Mouse (Mus musculus): Measurements from ENCODE around the gene Prss2.
A peak's percentile ranks its signal among the peaks of the same experiment; 100 is the strongest.
"Not testable (repeated sequence)": the region's sequence is repeated elsewhere in the genome, so short reads cannot be mapped to it uniquely, and the experiment has no call there.

The Prss2 gene

DNA sequence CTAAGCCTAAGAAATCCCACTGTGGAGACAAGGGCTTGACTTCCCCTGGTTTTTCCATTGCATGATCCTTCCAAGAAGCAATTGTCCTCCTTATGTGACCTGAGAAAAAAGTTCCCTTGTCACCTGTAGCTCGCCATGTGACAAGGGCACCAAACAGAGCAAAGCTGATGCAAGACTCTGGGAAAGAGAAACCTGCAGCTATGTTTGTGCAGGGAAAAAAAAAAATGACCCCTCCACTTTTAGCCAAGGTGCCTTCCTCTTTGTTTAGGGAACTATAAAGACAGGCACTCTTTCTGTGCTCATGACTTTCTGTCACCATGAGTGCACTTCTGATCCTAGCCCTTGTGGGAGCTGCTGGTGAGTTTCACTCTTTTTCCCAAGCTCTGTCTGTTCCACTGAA lies at the start of gene Prss2:
Gene Prss2, plus strand, starts transcription at position 301 of the 400 bp plus-strand sequence.
- DNase-seq (ENCODE audit: low read depth, low spot score) = no peak

DNA sequence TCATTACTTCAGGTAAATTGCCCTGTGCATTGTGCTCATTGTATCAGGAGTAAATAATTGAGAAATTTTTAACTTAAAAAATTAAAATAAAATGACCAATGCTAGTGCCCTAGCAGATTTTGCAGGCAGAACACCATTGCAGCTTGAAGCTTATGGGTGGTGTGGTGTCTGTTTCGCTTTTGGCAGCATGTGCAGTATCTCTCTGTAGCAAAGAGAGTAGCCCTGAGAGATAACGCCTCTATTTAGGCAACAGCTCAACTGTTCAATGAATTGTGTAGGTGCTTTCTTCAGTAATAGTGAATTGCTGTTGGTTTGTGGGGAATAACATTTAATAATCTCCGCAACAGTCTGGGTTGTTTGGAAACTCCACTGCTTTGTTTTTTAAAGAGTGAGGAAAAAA lies 22.2 kb upstream of the Prss2 start:
- no peak for DNase-seq (ENCODE audit: low read depth, low spot score)

DNA sequence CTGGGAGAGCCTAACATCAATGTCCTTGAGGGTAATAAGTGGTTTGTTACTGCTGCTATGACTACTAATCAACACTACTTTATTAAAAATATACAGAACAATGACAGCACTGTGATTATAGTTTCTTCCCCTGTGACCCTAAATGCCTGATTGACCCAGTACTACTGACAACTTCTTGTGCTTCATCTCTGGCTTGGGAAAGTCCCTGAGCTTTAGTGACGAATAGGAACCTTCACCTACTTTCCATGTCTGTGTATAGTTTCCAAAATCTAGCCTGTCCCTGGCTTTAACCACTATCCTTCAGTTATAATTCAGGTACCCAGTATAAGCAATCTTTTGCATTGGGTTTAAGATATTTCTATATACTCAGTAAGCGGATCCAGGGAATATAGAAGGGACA lies 16.7 kb upstream of the Prss2 start:
- no peak for DNase-seq (ENCODE audit: low read depth, low spot score)

DNA sequence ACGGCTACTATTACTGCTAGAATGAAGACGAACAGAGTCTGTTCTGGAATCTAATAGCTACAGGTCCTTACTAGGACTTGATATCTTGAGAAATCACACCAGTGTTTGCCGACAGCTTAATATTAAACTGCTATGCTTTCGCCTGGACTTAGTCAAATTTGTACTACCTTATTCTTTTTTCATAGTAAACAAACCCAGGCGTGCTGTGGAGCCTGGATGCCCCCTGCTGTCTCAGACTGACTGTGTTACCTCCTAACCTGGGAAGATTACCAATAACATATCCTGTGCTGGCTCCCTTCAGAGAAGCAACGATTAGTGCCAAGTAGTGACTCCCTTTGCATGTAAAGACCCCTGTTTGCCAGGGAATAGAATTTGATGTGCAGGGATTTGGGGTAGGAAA lies 16.3 kb upstream of the Prss2 start:
- DNase-seq (ENCODE audit: low read depth, low spot score) = no peak

DNA sequence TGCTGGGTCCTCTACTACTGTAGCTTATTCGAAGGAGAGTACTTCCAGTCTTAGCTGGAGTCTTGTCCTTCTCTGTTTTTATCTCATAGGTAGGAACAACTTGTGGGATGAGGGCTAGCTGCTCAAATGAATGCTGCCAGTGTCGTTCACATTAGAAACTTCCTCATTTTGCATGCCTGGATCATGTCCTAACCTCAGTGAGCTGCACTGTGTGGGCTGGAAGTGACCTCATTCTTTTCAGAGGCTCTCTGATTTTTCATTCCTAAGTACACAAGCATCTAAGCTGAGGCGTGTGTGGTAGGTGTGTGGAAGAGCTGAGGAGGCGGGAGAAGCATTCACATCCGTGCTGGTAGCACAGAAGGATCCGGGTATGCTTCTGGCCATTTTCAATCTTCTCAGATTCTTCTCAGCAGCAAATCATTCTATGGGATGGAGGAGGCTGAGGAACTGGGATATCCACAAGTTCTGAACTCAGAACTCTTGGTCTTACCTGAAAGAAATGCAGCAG lies 3.5 kb upstream of the Prss2 start:
- DNase-seq (ENCODE audit: low read depth, low spot score) = peak; percentile 48

DNA sequence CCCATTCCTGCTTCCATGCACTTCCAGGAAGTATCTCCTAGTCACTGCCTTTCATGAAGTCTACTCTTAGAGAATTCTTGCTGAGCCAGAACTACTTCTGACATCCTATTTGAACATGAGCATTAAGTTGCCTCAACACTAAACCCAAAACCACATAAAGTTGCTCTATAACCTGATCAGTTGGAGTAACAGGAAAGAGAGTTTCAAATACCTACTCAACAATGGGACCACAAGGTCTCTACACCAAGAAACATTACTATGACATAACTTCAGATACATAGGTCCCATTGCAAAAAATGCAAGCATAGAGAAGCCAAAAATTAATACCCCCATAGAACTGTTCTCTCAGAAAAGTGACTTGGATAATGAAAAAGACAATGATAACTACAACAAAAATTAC lies 4.9 kb downstream of the Prss2 start:
- no peak for DNase-seq (ENCODE audit: low read depth, low spot score)

DNA sequence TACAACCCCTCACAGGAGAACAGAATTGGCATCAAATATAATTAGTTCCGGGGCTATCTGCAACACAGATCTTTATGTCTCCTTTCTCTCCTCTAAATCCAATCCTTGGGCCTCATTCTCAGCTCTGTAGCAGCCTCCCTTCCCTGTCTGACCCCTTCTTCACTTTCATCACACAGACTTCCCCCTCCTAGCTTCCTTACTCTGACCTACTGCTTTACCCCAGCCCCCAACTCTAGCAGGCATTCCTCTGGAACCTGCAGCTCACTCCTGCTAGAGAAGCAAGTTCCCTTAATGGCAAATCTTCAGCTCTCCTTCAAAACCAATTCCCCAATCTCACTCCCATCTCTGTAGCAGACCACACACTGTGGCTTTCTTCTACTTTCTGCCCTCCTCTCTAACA lies 5.8 kb downstream of the Prss2 start:
- DNase-seq (ENCODE audit: low read depth, low spot score) = no peak

DNA sequence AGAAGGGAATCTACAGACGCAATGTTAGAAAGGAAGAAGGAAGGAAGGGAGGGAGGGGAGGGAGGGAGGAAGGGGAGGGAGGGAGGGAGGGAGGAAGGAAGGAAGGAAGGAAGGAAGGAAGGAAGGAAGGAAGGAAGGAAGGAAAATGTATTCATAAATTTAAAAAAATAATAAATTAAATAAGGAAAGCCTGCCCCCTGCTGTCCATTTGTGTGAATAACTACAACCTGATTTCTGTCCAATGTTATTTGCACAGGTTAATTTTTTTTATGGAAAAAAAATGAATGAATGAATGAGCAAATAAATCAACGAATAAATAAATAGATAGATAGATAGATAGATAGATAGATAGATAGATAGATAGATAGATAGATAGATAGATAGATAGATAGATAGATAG lies 8.4 kb downstream of the Prss2 start:
- peak; percentile 62 for DNase-seq (ENCODE audit: low read depth, low spot score)

DNA sequence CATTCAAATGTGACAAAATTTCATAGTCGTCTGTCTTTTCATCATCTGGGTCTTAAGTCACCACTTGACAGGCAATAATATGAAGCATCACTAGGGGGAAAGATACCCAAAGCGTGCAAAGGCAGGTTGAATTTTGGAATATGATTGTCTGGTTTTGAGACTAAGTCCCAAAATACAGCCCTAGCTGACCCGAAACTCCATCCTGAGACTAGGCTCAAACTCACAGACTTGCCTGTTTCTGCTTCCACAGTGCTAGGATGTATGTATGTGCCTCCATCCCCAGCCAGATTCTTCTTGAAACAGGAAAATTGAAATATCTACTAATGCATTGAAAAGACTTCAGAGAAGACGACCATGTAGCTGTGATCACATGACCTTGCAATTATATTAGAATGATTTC lies 10.6 kb downstream of the Prss2 start:
- DNase-seq (ENCODE audit: low read depth, low spot score) = no peak

DNA sequence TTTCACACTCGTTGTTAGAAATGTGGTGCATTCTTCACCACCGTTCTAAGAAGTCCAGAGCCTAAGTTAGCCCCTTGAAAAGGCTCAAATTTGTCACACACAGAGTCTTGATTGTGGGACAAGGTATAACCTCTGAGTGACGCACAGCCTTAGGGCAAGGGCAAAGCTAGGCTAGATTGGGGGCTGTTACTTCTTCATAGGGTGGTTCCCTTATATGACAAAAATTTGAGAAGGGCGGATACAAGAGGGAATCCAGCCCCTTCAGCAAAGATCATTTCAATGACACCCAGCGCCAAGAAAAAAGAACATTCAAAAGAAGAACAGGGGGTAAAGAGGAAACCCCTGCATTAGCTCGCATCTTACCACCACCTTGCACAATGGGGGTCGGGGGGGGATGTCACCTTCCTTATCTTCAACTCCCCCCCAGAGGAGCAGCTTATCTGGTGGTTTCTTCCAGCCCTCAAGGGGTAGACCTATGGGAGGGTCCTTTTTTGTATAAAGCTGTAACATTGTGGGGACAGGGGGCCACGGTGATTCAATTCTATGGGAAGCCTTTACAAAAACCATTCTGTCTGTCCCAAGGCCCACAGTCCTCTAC lies 11.2 kb downstream of the Prss2 start:
- no peak for DNase-seq (ENCODE audit: low read depth, low spot score)

DNA sequence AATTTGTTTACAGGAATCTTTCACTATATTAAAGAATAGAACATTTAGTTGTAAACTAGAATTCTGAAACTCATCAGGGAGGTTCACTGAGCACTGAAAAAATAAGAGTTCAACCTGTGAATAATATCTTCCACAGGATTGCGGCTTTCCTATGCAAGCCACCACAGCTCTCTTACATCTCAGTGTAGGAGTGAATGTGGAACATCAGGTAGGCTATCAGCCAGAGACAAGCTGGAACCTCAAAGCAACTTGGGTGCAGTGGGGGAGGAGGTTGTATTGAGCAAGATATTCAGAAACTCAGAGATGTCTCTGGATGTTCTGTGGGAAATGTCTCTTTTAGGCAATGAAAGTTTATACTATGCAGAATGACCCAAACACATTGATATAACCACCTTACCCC lies 15.8 kb downstream of the Prss2 start:
- no peak for DNase-seq (ENCODE audit: low read depth, low spot score)

DNA sequence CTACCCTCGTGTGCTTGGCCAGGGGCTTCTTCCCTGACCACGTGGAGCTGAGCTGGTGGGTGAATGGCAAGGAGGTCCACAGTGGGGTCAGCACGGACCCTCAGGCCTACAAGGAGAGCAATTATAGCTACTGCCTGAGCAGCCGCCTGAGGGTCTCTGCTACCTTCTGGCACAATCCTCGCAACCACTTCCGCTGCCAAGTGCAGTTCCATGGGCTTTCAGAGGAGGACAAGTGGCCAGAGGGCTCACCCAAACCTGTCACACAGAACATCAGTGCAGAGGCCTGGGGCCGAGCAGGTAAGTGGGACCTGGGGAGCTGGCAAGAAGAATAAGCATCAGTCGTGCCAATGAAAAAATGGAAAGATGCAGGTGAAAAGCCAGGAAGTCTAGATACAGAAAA lies 16.7 kb downstream of the Prss2 start:
- not testable (repeated sequence) for DNase-seq (ENCODE audit: low read depth, low spot score)

DNA sequence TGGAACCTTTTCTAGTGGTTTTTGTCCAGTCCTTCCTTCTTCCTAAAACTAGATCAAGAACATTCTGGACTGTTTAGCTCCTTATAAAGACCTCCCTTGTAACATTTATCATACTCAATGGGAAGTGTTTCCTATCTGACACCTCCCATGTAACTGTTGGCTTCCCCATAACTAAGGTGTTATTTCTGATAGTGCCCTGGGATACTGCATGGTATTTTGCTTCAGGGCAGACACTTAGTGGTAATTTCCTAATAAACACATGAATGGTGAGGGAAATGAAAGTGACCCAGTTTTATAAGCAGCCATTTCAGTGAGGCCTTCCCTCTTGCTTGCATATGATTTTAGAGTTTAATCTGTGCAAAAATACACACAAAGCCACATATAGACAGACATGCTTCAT lies 19.2 kb downstream of the Prss2 start:
- DNase-seq (ENCODE audit: low read depth, low spot score) = no peak

DNA sequence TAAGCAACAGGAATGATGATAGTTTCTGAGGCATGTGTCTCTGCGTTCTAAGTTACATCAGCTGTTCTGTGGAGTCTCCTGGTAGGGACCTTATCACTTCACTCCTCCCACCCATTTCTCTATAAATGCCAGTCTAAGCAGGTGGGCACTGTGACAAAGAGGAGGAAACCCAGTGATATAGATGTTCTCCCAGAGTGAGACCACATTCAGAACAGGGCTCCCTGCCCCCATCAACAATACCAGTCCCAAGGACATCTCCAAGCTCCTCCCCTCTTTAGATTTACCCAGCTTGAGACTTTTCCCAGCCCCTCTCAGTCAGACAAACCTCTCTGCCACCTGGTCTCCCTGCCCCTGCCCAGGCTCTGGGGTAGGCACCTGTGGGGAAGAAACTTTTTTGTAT lies 20.2 kb downstream of the Prss2 start:
- DNase-seq (ENCODE audit: low read depth, low spot score) = no peak

DNA sequence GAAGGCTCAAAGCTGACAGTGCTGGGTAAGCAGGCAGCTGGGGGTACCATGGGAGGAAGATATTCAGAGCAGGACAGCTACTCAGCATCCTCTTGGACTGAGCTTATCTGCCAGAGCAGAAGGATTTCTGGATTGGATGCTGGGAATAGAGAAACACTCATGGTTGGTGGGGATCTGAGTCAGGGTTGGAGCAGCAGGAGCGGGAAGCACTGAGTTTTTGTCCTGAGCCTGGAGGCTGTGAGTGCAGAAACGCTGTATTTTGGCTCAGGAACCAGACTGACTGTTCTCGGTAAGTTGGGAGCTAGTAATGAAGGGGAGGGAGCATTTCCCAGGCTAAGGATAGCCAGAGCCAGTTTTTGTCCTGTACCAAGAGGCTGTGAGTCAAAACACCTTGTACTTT lies 21.4 kb downstream of the Prss2 start:
- DNase-seq (ENCODE audit: low read depth, low spot score) = no peak

DNA sequence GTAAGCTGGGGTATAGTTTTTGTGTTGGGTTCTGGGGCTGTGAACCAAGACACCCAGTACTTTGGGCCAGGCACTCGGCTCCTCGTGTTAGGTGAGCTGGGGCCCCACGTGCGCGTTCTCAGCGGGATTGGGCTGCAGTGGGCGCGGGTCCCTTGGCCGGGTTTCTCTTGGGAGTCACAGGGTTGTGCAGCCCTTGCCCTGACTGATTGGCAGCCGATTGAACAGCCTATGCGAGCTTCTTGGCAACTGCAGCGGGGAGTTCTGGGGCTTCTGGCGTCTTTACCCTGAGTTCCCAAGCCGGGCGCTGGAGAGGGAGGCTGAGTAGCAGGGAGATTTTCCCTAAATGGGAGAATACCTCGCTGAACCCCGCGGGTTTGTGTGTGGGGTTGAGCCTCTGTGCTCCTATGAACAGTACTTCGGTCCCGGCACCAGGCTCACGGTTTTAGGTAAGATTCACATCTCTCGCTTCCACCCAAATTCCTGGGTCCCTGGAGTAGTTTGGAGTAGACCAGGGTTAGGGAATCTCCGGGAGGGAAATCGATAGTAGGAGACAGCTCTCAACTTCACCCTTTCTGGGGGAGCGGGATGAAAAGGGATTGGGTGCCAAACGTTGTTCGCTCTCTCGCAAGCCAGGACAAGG lies 21.9 kb downstream of the Prss2 start:
- no peak for DNase-seq (ENCODE audit: low read depth, low spot score)

DNA sequence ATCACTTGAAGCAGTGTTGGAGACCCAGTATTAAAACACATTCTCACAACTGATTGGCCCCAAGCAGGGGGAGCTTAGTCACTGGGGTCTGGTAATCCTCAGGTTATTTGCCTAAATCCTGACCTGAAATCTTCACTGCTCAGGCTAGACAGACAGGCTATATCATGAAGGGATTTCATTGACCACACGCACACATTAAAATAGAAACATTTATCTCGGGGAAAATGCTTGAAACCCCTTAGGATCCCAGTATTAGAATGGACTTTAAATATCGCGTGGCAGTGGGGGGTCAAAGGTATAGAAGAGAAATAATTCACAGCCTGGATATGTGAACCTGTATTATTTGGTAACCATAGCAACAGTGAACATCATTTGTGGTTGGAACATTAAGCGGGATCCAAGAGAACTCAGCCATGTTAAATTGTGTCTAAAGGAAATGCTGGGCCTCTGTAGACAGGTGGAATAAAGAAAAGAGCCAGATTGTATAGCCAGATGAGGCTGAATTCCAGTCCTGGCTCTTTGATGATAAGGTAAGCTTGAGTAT lies 22.9 kb downstream of the Prss2 start:
- no peak for DNase-seq (ENCODE audit: low read depth, low spot score)

DNA sequence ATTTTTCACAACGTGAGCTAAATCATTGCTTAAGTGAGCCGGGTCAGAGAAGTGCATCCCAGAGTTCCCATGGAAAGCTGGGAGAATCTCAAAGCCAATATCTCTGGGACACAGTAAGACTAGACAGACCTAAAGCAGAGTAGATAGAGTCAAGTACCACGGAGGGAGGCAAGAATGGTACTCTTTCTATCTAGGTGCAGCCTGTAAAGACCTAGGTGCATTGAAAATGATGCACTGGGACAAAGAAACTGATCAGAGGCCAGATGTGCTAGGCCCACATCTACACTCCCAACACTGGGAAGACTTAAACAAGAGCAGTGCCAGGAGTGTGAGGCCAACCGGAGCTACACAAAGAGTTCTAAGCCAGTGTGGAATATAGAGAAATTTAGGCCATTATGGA lies 23.7 kb downstream of the Prss2 start:
- DNase-seq (ENCODE audit: low read depth, low spot score) = no peak

DNA sequence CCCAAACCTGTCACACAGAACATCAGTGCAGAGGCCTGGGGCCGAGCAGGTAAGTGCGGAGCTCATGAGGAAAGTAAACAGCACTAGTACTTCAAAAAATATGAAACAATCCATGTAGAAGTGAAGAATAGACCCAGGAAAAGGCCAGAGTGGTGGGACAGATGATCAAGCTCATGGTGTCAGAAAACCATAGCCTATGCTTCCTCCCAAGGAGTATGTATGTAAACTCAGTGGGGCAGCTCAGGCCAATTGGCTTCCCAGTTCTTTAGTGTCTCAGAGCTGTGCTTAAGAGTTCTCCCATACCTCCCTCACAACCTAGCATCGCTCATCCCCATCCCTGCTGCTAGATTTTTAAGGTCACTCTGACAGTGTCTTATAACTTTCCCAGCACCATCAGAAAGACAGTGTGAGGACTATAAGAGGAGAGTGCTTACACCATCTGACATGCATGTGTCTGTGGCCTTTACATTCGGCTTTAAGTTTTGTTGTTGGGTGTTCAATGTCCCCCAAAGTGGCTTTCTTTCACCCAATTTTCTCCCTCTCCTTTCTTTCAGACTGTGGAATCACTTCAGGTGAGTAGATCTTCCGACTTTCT lies 25.6 kb downstream of the Prss2 start:
- DNase-seq (ENCODE audit: low read depth, low spot score) = no peak

DNA sequence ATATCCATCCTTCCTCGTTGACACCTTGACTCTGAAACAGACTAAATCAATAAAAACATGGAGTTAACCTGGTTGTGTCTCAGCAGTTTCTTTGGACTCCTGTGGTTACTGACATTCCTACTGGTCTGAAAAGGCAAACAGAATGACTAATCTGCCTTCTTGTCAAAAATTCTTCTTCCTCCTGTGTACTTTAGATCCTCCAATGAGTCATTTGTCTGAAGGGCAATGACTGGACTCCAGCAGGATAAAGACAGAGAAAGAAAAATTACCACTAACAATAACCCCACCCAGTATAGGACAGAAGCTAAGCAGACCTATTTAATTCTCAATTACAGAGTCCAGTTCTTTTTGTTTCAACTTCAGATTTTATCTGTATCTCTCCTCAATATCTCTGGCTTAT lies 26.7 kb downstream of the Prss2 start:
- peak; percentile 91 for DNase-seq (ENCODE audit: low read depth, low spot score)

DNA sequence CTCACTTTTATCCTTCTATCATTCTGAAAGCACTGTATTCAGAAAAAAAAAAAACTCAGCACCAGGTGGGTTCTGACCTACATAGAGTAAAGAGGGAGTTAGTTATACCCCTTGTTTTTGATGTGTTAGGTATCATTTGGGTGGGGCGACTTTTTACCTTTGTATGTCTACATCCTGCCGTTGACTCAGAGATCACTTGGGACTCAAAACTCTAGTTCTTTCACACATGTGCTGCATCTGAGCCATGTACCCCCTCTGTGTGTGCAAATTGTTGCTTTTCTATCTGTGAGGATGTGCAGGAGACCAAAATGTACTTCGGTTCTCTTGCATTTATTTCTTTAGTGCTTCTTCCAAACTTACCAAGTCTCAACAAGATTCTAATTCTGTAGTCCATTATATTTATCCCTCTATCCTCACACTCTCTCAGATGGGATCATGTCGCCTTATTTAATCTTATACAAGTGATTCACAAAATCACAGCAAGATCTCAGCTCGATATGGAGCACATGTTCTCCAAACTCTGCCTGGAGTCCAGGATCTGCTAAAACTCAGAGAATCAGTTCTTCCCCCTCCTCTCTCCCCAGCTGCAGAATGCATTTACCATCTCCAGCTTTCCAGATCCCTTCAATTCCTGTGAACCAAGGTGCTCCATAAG lies 31.9 kb downstream of the Prss2 start:
- no peak for DNase-seq (ENCODE audit: low read depth, low spot score)

All from 3T3-L1 (cell line).